In genomic region chr11:102697338-102698017, GRCm38 (mm10) we compare ENCODE assay signal across 8 mouse cellular contexts. TPM values are rescaled to one million over a fixed set of nuclear protein-coding genes. Genes with fewer than 3 reads are reported as not detected.
A peak's percentile ranks its signal among the peaks of the same experiment; 100 is the strongest.
DNase-seq lines count a peak whose midpoint lies in the region; ATAC-seq and TF ChIP-seq lines count a peak whose summit lies in the region.

Ccdc43 (minus strand) TSS chr11:102697782.

- H3K4me2 ChIP-seq in embryonic facial prominence, embryonic 13.5 days: peak within 1 kb of the TSS; percentile 71
- peak within 1 kb of the TSS; percentile 70 for H3K4me2 ChIP-seq in limb, embryonic 11.5 days (ENCODE audit: low read depth, severe bottlenecking)
- peak within 1 kb of the TSS; percentile 90 for H3K4me2 ChIP-seq in midbrain, embryonic 13.5 days (replicated peaks)

- intact Hi-C loops in heart, adult 2 months (cut with DNase I): no loop called here

- TF ChIP-seq POLR2A in heart, adult 2 months (IDR thresholded peaks at IDR 0.05; ENCODE audit: insufficient read depth, low read depth, low read length): peak; percentile 87; the same call in 1 of the 2 replicates
- TF ChIP-seq POLR2A in kidney, adult 2 months (IDR thresholded peaks at IDR 0.05; ENCODE audit: low read depth, low read length): peak; percentile 44
- peak; percentile 73 for TF ChIP-seq POLR2A in small intestine, adult 2 months (IDR thresholded peaks at IDR 0.05; ENCODE audit: low read depth, low read length)

- no peaks in the 10 kb centered on the region for H3K79me2 ChIP-seq in heart, adult 2 months (replicated peaks; ENCODE audit: control insufficient read depth, insufficient read depth, low read length)

- ATAC-seq in embryonic facial prominence, embryonic 13.5 days (ENCODE audit: insufficient number of reproducible peaks, insufficient read depth, low FRiP score, low TSS enrichment, low read depth): peak; percentile 88
- ATAC-seq in limb, embryonic 11.5 days (ENCODE audit: insufficient number of reproducible peaks, low FRiP score, low TSS enrichment, low read depth): peak; percentile 86
- peak; percentile 99 for ATAC-seq in midbrain, embryonic 13.5 days

- no peaks in the 10 kb centered on the region for H3K27me3 ChIP-seq in embryonic facial prominence, embryonic 13.5 days
- H3K27me3 ChIP-seq in heart, adult 2 months (ENCODE audit: control insufficient read depth, insufficient read depth, low read length): no peaks in the 10 kb centered on the region
- H3K27me3 ChIP-seq in kidney, adult 2 months (replicated peaks; ENCODE audit: control insufficient read depth, insufficient read depth, low read length): no peaks in the 10 kb centered on the region
- no peaks in the 10 kb centered on the region for H3K27me3 ChIP-seq in limb, embryonic 11.5 days (ENCODE audit: control insufficient read depth, insufficient read depth, low read length)
- no peaks in the 10 kb centered on the region for H3K27me3 ChIP-seq in midbrain, embryonic 13.5 days
- H3K27me3 ChIP-seq in small intestine, adult 2 months (ENCODE audit: control insufficient read depth, insufficient read depth, low read length): no peaks in the 10 kb centered on the region

- peaks cover 12% of the 10 kb centered on the region for H3K36me3 ChIP-seq in embryonic facial prominence, embryonic 13.5 days
- H3K36me3 ChIP-seq in heart, adult 2 months (ENCODE audit: control insufficient read depth, insufficient read depth, low read length): no peaks in the 10 kb centered on the region
- no peaks in the 10 kb centered on the region for H3K36me3 ChIP-seq in kidney, adult 2 months (ENCODE audit: control insufficient read depth, insufficient read depth, low read length)
- H3K36me3 ChIP-seq in limb, embryonic 11.5 days (ENCODE audit: control insufficient read depth, insufficient read depth, low read length): no peaks in the 10 kb centered on the region
- H3K36me3 ChIP-seq in midbrain, embryonic 13.5 days: peaks cover 5% of the 10 kb centered on the region
- no peaks in the 10 kb centered on the region for H3K36me3 ChIP-seq in small intestine, adult 2 months (ENCODE audit: control insufficient read depth, insufficient read depth, low read length)

- WGBS in embryonic facial prominence, embryonic 13.5 days: under 1% methylated on average over 48 of the region's 49 CpGs
- under 1% methylated on average over 49 of the region's 49 CpGs for WGBS in heart, adult 2 months
- under 1% methylated on average over 49 of the region's 49 CpGs for WGBS in kidney, adult 2 months
- WGBS in limb, embryonic 11.5 days: under 1% methylated on average over 49 of the region's 49 CpGs
- under 1% methylated on average over 45 of the region's 49 CpGs for WGBS in midbrain, embryonic 13.5 days
- WGBS in small intestine, adult 2 months: under 1% methylated on average over 49 of the region's 49 CpGs

- H3K27ac ChIP-seq in embryonic facial prominence, embryonic 13.5 days: peak within 1 kb of the TSS; percentile 23; the same call in 1 of the 2 replicates
- peak within 1 kb of the TSS; percentile 88 for H3K27ac ChIP-seq in heart, adult 2 months
- H3K27ac ChIP-seq in kidney, adult 2 months (ENCODE audit: insufficient read depth, low read depth, low read length): peak within 1 kb of the TSS; percentile 82; the same call in 1 of the 2 replicates
- no peak within 1 kb of the TSS for H3K27ac ChIP-seq in limb, embryonic 11.5 days (replicated peaks; ENCODE audit: low read depth, low read length)
- peak within 1 kb of the TSS; percentile 59 for H3K27ac ChIP-seq in midbrain, embryonic 13.5 days
- peak within 1 kb of the TSS; percentile 49; the same call in 1 of the 2 replicates for H3K27ac ChIP-seq in small intestine, adult 2 months (ENCODE audit: insufficient read depth, low read depth, low read length)

- H3K4me1 ChIP-seq in embryonic facial prominence, embryonic 13.5 days: peaks cover 12% of the 10 kb centered on the region
- no peaks in the 10 kb centered on the region; the same call in 1 of the 2 replicates for H3K4me1 ChIP-seq in heart, adult 2 months (ENCODE audit: control insufficient read depth, insufficient read depth, low read length)
- H3K4me1 ChIP-seq in kidney, adult 2 months (ENCODE audit: control insufficient read depth, insufficient read depth, low read length): no peaks in the 10 kb centered on the region; the same call in 1 of the 2 replicates
- peaks cover 7% of the 10 kb centered on the region; the same call in 1 of the 2 replicates for H3K4me1 ChIP-seq in limb, embryonic 11.5 days (ENCODE audit: control insufficient read depth, insufficient read depth, low read length)
- H3K4me1 ChIP-seq in midbrain, embryonic 13.5 days (replicated peaks): peaks cover 20% of the 10 kb centered on the region
- H3K4me1 ChIP-seq in small intestine, adult 2 months (ENCODE audit: control insufficient read depth, insufficient read depth, insufficient read length, low read length): peaks cover 8% of the 10 kb centered on the region; the same call in 1 of the 2 replicates

- H3K9me3 ChIP-seq in embryonic facial prominence, embryonic 13.5 days: no peaks in the 10 kb centered on the region
- no peaks in the 10 kb centered on the region; the same call in 1 of the 2 replicates for H3K9me3 ChIP-seq in limb, embryonic 11.5 days (ENCODE audit: control insufficient read depth, low read length)
- H3K9me3 ChIP-seq in midbrain, embryonic 13.5 days: no peaks in the 10 kb centered on the region

- no peak for TF ChIP-seq EP300 in heart, adult 2 months (IDR thresholded peaks at IDR 0.05; ENCODE audit: insufficient read depth, low read depth, low read length)

- peak; percentile 77 for DNase-seq in 3T3-L1 (ENCODE audit: low read depth, low spot score)
- peak; percentile 82 to 86 for DNase-seq in adrenal gland, postnatal 4 days (ENCODE audit: low spot score in 2 of 2)
- DNase-seq in heart, adult 2 months: peak; percentile 92 to 93
- DNase-seq in kidney, adult 2 months: peak; percentile 90
- peak; percentile 91 for DNase-seq in limb, embryonic 11.5 days (ENCODE audit: low spot score)

- peak within 1 kb of the TSS; percentile 79 for H3K9ac ChIP-seq in embryonic facial prominence, embryonic 13.5 days
- H3K9ac ChIP-seq in heart, adult 2 months (ENCODE audit: low read depth, low read length): peak within 1 kb of the TSS; percentile 74
- H3K9ac ChIP-seq in limb, embryonic 11.5 days (ENCODE audit: low read length): peak within 1 kb of the TSS; percentile 90
- peak within 1 kb of the TSS; percentile 87 for H3K9ac ChIP-seq in midbrain, embryonic 13.5 days (replicated peaks)

- no peak for TF ChIP-seq CTCF in heart, adult 2 months (IDR thresholded peaks at IDR 0.05)
- TF ChIP-seq CTCF in kidney, adult 2 months (conservative IDR thresholded peaks at IDR 0.05; ENCODE audit: insufficient read depth, insufficient read length, low read depth, low read length): no peak
- no peak for TF ChIP-seq CTCF in small intestine, adult 2 months (IDR thresholded peaks at IDR 0.05; ENCODE audit: extremely low read depth, insufficient read length, insufficient replicate concordance, low read depth, low read length)

- peak within 1 kb of the TSS; percentile 73 for H3K4me3 ChIP-seq in embryonic facial prominence, embryonic 13.5 days
- peak within 1 kb of the TSS; percentile 87 for H3K4me3 ChIP-seq in heart, adult 2 months
- H3K4me3 ChIP-seq in kidney, adult 2 months (ENCODE audit: insufficient read depth, low read depth, low read length): peak within 1 kb of the TSS; percentile 99
- H3K4me3 ChIP-seq in limb, embryonic 11.5 days (ENCODE audit: low read depth, low read length): peak within 1 kb of the TSS; percentile 77
- H3K4me3 ChIP-seq in midbrain, embryonic 13.5 days (replicated peaks): peak within 1 kb of the TSS; percentile 77
- peak within 1 kb of the TSS; percentile 94 for H3K4me3 ChIP-seq in small intestine, adult 2 months (ENCODE audit: low read depth, low read length)

RNA-seq across cellular contexts. Expression of gene Ccdc43, which starts in this region (rescaled TPM):
- total RNA-seq in adrenal gland, postnatal 4 days (2021): 10 to 100 TPM; 24.2 to 31.2 TPM
- polyA plus RNA-seq in embryonic facial prominence, embryonic 13.5 days (2015; fragmentation: Nextera tagmentation; extraction: Ambion mirVana): 44.6 and 46.9 TPM in 2 replicates
- total RNA-seq in heart, adult 2 months (2021): 10 to 100 TPM; 21.0 to 22.8 TPM
- polyA plus RNA-seq in heart, adult 2 months (2012; rRNA removed): 6.8 and 12.2 TPM in 2 replicates
- polyA plus RNA-seq in kidney, adult 2 months (2012; rRNA removed): 6.7 and 8.4 TPM in 2 replicates
- 58.4 and 64.1 TPM in 2 replicates for polyA plus RNA-seq in limb, embryonic 11.5 days (2014; fragmentation: Nextera tagmentation; extraction: Ambion mirVana)
- 41.6 and 49.1 TPM in 2 replicates for polyA plus RNA-seq in midbrain, embryonic 13.5 days (2015; fragmentation: Nextera tagmentation; extraction: Ambion mirVana)
- polyA plus RNA-seq in small intestine, adult 2 months (2012; rRNA removed): 1.4 and 2.5 TPM in 2 replicates
